Mouse (Mus musculus) lung, postnatal 10 days (tissue): ENCODE results near the gene Hs6st1.
A peak's percentile ranks its signal among the peaks of the same experiment; 100 is the strongest.

Source experiments
- DNase-seq: peaks from one replicate; pipeline ENCODE4 v3.0.0; 2021

Gene Hs6st1

GRCm38 (mm10) chr1:36130307-36131035 is 62.3 kb downstream of the Hs6st1 start:
- DNase-seq: no peak

GRCm38 (mm10) chr1:36131154-36131553 is 63.0 kb downstream of the Hs6st1 start:
- no peak for DNase-seq

GRCm38 (mm10) chr1:36131766-36132165 is 63.6 kb downstream of the Hs6st1 start:
- no peak for DNase-seq

GRCm38 (mm10) chr1:36132211-36132610 is 64.0 kb downstream of the Hs6st1 start:
- no peak for DNase-seq

- no peak for DNase-seq
Measured at GRCm38 (mm10) chr1:36133041-36133440, 64.8 kb downstream of the Hs6st1 start.

- DNase-seq: no peak
Measured at GRCm38 (mm10) chr1:36133647-36134046, 65.4 kb downstream of the Hs6st1 start.

GRCm38 (mm10) chr1:36134584-36134983 is 66.4 kb downstream of the Hs6st1 start:
- DNase-seq: peak; percentile 75

- no peak for DNase-seq
Measured at GRCm38 (mm10) chr1:36140311-36140710, 72.1 kb downstream of the Hs6st1 start.

- peak; percentile 66 for DNase-seq
Measured at GRCm38 (mm10) chr1:36145050-36145449, 76.8 kb downstream of the Hs6st1 start.

- no peak for DNase-seq
Measured at GRCm38 (mm10) chr1:36148809-36149208, 80.6 kb downstream of the Hs6st1 start.

GRCm38 (mm10) chr1:36149411-36149810 is 81.2 kb downstream of the Hs6st1 start:
- DNase-seq: peak; percentile 47
